Mouse (Mus musculus): ENCODE measurements around the gene Thbs1. TPM values are rescaled to one million over a fixed set of nuclear protein-coding genes. Genes with fewer than 3 reads are reported as not detected.
"Not testable (repeated sequence)": the region's sequence is repeated elsewhere in the genome, so short reads cannot be mapped to it uniquely, and the experiment has no call there.

Gene Thbs1
- total RNA-seq, 2 experiments from 2014 or later = 5.1 to 12.6 TPM

DNA sequence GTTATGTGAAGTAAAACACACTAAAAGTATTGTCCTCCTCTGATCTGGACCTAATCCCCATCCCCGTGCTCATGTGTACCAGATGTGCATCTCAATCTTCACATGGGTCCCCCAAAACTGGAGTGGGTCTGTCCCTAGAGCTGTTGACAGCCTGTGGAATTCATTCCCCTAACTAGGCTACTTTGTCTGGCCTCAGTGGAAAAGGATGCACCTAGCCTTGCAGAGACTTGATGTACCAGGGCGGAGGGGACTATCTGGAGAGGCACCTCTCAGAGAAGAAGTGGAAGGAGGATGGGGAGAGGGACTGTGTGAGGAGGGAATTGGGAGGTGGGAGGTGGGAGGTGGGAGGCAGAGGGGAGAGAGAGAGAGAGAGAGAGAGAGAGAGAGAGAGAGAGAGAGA is 26.1 kb downstream of the Thbs1 start:
- no peak for ATAC-seq (replicated peaks; ENCODE audit: low FRiP score, poor library complexity, severe bottlenecking)

DNA sequence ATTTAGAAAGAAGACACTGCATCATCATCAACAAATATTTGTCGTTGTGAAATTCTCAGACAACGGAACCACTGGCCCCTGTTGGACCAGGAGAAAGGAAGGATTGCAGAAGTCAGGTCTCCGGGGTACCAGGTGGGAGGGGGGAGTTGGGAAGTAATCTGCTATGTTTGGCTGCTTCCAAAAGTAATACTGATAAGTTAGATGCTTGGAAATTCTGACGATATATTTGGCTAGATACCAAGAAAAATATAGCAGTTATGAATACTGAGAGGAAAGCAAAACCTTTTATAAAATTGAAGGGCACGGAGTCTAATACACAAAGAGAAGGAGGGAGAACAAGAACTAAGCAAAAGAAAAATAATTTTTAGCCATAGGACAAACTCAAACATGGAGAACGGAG is 27.6 kb downstream of the Thbs1 start:
- no peak for ATAC-seq (replicated peaks; ENCODE audit: low FRiP score, poor library complexity, severe bottlenecking)

DNA sequence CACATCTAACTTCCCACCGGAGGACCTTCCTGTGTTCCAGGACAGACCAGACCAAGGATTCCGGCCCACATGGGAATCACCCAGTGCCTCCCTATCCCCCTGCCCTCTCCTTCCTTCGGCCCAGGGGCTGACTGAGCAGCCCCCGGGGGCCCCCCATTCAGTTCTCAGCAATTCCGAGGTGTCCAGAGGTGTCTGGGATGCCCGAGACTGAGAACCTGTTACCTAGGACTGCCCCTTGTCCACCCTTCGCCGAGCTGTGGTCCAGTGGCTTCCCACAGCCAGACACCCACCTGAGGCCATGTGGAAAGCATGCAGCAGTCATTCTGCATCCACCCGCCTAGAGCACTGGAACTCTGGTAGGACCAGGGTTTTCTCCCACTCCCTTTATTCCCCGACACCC is 30.0 kb downstream of the Thbs1 start:
- no peak for ATAC-seq (replicated peaks; ENCODE audit: low FRiP score, poor library complexity, severe bottlenecking)

GRCm38 (mm10) chr2:118147749-118148148 is 36.1 kb downstream of the Thbs1 start:
- ATAC-seq (replicated peaks; ENCODE audit: low FRiP score, poor library complexity, severe bottlenecking) = not testable (repeated sequence)

DNA sequence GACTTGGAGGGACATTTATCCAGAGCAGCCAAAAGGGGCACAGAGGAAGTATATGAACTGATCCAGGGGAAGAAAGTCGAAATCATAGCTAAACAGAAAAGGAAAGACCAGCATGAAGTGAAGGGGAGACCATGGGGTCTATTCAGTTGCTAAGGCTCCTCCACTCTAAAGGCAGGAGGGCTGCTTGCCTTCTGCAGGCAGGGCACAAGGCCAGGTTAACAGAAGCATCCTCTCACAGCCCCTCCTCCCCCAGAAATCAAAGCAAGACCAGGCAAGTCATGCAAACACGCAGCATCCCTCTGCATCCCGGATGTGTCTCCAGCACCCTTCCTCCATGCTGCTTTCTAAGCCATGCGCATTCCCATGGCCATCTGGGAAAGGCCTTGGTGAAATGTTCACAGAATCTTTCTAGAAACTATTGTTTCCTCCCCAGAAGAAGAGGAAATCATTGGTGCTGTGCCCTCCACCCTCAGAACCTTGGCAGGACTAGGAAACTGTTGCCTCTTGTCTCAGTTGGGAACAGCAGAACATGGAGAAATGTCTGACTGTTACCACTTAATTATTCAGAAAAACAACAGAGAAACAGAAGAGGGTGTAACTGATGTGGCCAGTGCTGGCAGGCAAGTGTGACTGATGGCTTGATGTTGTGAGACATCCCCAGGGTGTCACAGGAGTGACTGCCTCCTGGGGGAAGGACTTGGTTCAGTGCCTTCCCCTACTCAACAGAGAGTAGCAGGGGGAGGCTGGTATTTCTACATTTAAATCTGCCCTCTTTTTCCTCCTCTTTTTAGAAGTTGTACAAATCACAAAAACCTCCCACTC is 36.9 kb downstream of the Thbs1 start:
- no peak for ATAC-seq (replicated peaks; ENCODE audit: low FRiP score, poor library complexity, severe bottlenecking)

DNA sequence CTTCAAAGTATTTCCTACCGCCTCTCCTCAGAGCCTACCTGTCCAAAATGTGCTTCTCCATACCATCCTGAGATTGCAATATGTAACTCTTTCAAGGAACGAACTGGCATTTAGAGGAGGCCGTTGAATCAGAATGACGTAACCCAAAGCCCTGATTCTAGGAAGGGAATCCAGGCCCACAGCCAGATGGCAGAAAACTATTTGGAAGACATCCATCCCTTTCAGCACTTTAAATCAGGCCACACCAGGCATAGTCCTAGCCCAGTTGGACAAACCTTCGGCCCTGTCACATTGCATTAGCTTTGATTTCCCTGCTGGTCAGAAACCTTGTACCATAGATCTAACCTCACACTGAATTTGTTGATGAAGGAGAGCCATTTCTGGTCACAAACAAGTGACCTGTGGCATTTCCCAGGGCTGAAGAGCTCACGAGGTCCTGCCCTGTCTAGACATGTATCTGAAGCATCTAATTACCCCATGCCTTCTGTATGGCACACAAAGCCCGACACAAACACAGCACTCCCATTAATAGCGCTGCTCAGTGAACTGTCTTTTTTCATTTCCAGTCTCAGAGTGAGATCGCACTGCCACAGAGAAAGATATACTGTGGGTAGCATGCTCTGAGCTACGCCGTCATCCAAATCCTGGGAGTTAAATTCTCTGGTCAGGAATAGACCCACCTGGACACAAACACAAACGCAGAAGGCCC is 38.3 kb downstream of the Thbs1 start:
- ATAC-seq (replicated peaks; ENCODE audit: low FRiP score, poor library complexity, severe bottlenecking) = no peak

DNA sequence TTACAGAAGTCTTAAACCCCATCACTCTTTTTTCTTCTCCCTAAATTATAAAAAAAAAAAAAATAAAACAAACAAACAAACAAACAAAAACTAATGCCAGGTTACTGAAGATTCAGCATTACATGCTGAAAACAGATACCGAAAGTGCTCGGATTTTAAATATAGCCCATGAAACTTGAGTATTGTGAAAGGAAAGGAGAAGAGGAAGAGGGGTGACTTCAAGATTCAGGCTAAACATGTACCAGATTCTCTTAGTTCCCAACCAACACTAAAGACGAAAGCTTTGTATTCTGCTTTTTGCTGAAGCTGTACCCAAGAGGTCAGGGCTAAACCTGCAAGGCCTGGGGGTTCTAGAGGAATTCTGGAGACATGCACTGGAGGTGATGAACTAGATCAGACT is 46.4 kb downstream of the Thbs1 start:
- no peak for ATAC-seq (replicated peaks; ENCODE audit: low FRiP score, poor library complexity, severe bottlenecking)

GRCm38 (mm10) chr2:118159126-118159525 is 47.5 kb downstream of the Thbs1 start:
- ATAC-seq (replicated peaks; ENCODE audit: low FRiP score, poor library complexity, severe bottlenecking) = no peak

GRCm38 (mm10) chr2:118160547-118160946 is 48.9 kb downstream of the Thbs1 start:
- ATAC-seq (replicated peaks; ENCODE audit: low FRiP score, poor library complexity, severe bottlenecking) = no peak

GRCm38 (mm10) chr2:118160991-118161390 is 49.3 kb downstream of the Thbs1 start:
- ATAC-seq (replicated peaks; ENCODE audit: low FRiP score, poor library complexity, severe bottlenecking) = no peak

DNA sequence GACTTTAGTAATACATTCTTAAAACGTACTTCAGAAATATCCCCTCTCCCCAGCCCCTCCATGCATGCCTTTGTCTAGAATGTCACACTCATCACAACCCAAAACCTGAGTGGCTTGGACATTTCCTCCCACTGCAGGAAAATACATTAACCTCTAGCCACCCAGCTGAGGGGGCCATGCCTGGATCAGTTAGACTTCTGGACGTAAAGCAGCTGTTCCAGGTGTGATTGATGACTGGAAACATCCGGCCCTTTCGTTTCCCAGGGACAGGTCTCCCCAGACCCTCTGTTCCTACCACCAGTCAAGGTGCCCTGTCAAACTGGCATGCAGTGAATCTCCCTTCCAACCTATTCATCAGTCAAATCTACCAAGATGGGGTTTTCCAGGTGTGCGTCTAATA is 50.8 kb downstream of the Thbs1 start:
- ATAC-seq (replicated peaks; ENCODE audit: low FRiP score, poor library complexity, severe bottlenecking) = no peak

DNA sequence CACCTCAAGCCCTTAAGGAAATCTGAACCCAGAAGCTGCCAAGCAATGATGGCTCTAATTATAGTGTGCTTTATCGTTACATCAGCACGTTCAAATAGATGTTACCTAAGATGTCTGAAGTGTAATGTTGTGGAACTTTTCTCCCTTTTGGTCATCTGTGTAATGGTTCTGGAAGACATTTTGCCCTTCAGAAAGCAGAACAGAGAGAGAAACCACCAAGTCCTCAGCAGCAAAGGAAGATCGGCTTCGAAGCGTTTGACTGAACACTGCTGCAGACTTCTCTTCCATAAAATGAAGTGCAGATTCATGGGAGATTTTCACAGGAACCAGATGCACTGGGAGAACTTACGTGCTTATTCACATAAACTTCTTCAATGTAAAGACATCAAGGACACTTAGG is 52.5 kb downstream of the Thbs1 start:
- no peak for ATAC-seq (replicated peaks; ENCODE audit: low FRiP score, poor library complexity, severe bottlenecking)

GRCm38 (mm10) chr2:118165691-118166090 is 54.0 kb downstream of the Thbs1 start:
- no peak for ATAC-seq (replicated peaks; ENCODE audit: low FRiP score, poor library complexity, severe bottlenecking)

- ATAC-seq (replicated peaks; ENCODE audit: low FRiP score, poor library complexity, severe bottlenecking) = no peak
These were observed 56.1 kb downstream of the Thbs1 start for GRCm38 (mm10) chr2:118167731-118168130.

- ATAC-seq (replicated peaks; ENCODE audit: low FRiP score, poor library complexity, severe bottlenecking) = no peak
These were observed 56.5 kb downstream of the Thbs1 start for GRCm38 (mm10) chr2:118168225-118168624.

GRCm38 (mm10) chr2:118174558-118175383 is 63.1 kb downstream of the Thbs1 start:
- no peak for ATAC-seq (replicated peaks; ENCODE audit: low FRiP score, poor library complexity, severe bottlenecking)

Other genes starting within 250 kb of the Thbs1 start
- gene Fsip1, start 145.1 kb downstream of the Thbs1 start, total RNA-seq (2015; ENCODE audit: low replicate concordance) = not detected in 2 replicates
- not detected in 2 replicates for gene Fsip1, start 145.1 kb downstream of the Thbs1 start, total RNA-seq (2017; ENCODE audit: low replicate concordance)

All from erythroid progenitor cell, adult 5-6 weeks (primary cell).